Mouse (Mus musculus): ENCODE measurements around the gene Dpagt1.
"Not testable (repeated sequence)": the region's sequence is repeated elsewhere in the genome, so short reads cannot be mapped to it uniquely, and the experiment has no call there.

DNA sequence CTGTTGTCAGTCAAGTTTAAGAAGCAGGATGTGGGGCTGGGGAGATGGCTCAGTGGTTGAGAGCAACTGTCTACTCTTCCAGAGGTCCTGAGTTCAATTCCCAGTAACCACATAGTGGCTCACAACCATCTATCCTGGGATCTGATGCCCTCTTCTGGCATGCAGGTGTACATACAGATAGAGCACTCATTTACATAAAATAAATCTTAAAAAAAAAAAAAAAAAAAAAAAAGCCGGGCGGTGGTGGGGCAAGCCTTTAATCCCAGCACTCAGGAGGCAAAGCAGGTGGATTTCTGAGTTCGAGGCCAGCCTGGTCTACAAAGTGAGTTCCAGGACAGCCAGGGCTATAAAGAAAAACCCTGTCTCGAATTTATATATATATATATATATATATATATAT is 2.2 kb upstream of the Dpagt1 start:
- not testable (repeated sequence) for TF ChIP-seq CTCF (IDR thresholded peaks at IDR 0.05; ENCODE audit: control insufficient read depth, insufficient read depth, insufficient read length); USF1 (IDR thresholded peaks at IDR 0.05; ENCODE audit: low read depth); MAX (IDR thresholded peaks at IDR 0.05); MYOD1 (IDR thresholded peaks at IDR 0.05; ENCODE audit: control insufficient read depth, insufficient read length, low read depth)
